Mouse (Mus musculus): ENCODE measurements at regions not wholly inside any gene's neighbourhood (a gene's known extent, or its start where the extent isn't known, plus 50 kb on each side); places are given as distances from the start of the nearest gene placed in this dataset.

DNA sequence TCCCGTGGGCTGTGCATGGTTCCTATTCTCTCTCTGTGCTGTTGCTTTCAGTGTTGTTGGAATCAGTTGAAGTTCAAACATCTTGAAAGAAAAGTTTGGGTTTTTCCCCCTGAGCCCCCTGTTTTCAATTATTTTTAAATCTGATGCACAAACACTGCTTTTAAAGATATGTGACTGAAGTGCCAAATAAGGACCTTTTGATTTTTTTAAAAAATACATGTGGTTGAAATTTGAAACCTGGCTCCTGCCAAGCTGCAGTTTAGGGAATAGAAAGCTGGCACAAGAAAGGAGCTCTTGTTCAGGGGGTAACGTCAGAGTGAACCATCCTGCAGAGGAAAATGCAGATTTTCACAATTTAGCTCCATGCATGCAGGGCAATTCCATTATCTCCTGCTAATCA, 509.4 kb upstream of the Intu start:
- H3K9ac ChIP-seq (ENCODE audit: insufficient read depth, low read depth), result no peak overlapping the region
- TF ChIP-seq E2F4 (IDR thresholded peaks at IDR 0.05; ENCODE audit: insufficient replicate concordance, low read depth, low read length) (no peak), CTCF (conservative IDR thresholded peaks at IDR 0.05 in 1 of 2, IDR thresholded peaks at IDR 0.05 in 1 of 2; ENCODE audit: low read depth in 2 of 2, low read length in 2 of 2) (no peak), USF1 (IDR thresholded peaks at IDR 0.05; ENCODE audit: low read depth, low read length) (no peak), POLR2AphosphoS2 (IDR thresholded peaks at IDR 0.05; ENCODE audit: low read depth, low read length) (no peak), ZMIZ1 (IDR thresholded peaks at IDR 0.05; ENCODE audit: low read depth, low read length) (no peak), ZC3H11A (IDR thresholded peaks at IDR 0.05; ENCODE audit: low read depth, low read length) (no peak), HCFC1 (IDR thresholded peaks at IDR 0.05; ENCODE audit: low read depth, low read length) (no peak), SIN3A (IDR thresholded peaks at IDR 0.05; ENCODE audit: low read length) (no peak), GABPA (IDR thresholded peaks at IDR 0.05; ENCODE audit: insufficient replicate concordance, low read depth, low read length) (no peak), MYC (IDR thresholded peaks at IDR 0.05; ENCODE audit: low read depth, low read length) (no peak), ZKSCAN1 (IDR thresholded peaks at IDR 0.05; ENCODE audit: borderline replicate concordance, low read depth, low read length) (no peak), PAX5 (IDR thresholded peaks at IDR 0.05; ENCODE audit: low read length) (no peak), IRF4 (IDR thresholded peaks at IDR 0.05; ENCODE audit: low read depth, low read length) (no peak), USF2 (conservative IDR thresholded peaks at IDR 0.05; ENCODE audit: low read depth, low read length) (no peak), MAFK (IDR thresholded peaks at IDR 0.05; ENCODE audit: insufficient replicate concordance, low read length) (no peak)
- no peak overlapping the region for H3K27ac ChIP-seq (ENCODE audit: insufficient read depth, low read depth)
- dilution Hi-C loops (cut with MboI; ENCODE audit: extremely low pct_ligation_motif_present, extremely low pct_unique_long_range_greater_than_20kb, low sequenced_read_pairs), result no loop called here
- H3K79me2 ChIP-seq (replicated peaks; ENCODE audit: control insufficient read depth, extremely low read depth, insufficient read depth, poor library complexity, severe bottlenecking), result no peaks in the 10 kb centered on the region
- H3K9me3 ChIP-seq (replicated peaks; ENCODE audit: low read length), result no peaks in the 10 kb centered on the region
- in situ Hi-C loops (cut with MboI; ENCODE audit: low pct_ligation_motif_present, low pct_unique_long_range_greater_than_20kb, low sequenced_read_pairs), result no loop called here
- no peak overlapping the region for H3K4me2 ChIP-seq (ENCODE audit: insufficient read depth, low read depth, poor library complexity, severe bottlenecking)
- H3K27me3 ChIP-seq (replicated peaks), result no peaks in the 10 kb centered on the region
- H3K4me3 ChIP-seq (replicated peaks in 1 of 3; ENCODE audit: low read depth in 2 of 3, low read length in 2 of 3, poor library complexity in 1 of 3), result no peak overlapping the region
- no peaks in the 10 kb centered on the region for H3K36me3 ChIP-seq (replicated peaks in 1 of 2; ENCODE audit: control insufficient read depth in 1 of 2, insufficient read depth in 1 of 2, low read length in 1 of 2)
- no peak for DNase-seq (ENCODE audit: extremely low read depth)
- H3K4me1 ChIP-seq (ENCODE audit: control insufficient read depth in 1 of 2, insufficient read depth in 2 of 2), result peaks cover 6 to 10% of the 10 kb centered on the region in 2 experiments; a peak in 2 of 4 replicates

DNA sequence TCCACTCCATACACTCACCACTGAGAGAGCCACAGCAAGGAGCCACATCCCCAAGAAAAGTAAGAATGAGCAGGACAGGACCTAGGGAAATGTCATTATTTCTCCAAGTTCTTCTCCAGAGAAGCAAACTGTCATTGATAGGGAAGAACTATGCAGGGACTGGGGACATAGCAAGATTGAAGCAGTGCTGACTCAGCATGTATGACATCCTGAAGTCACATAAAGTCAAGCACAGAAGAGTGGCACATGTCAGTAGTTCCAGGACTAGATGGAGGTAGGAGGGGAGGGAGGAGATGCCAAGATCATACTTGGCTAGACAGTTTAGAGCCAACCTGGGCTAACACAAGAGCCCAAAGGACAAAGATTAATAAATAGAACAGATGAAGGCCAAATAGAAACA, 503.4 kb upstream of the Intu start:
- Histone ChIP-seq H3K9ac (ENCODE audit: insufficient read depth, low read depth) (no peak overlapping the region), H3K4me3 (replicated peaks in 1 of 3; ENCODE audit: low read depth in 2 of 3, low read length in 2 of 3, poor library complexity in 1 of 3) (no peak overlapping the region), H3K27ac (ENCODE audit: insufficient read depth, low read depth) (no peak overlapping the region), H3K4me1 (ENCODE audit: control insufficient read depth in 1 of 2, insufficient read depth in 2 of 2) (no peaks in the 10 kb centered on the region), H3K27me3 (replicated peaks) (no peaks in the 10 kb centered on the region), H3K9me3 (replicated peaks; ENCODE audit: low read length) (no peaks in the 10 kb centered on the region), H3K36me3 (replicated peaks in 1 of 2; ENCODE audit: control insufficient read depth in 1 of 2, insufficient read depth in 1 of 2, low read length in 1 of 2) (no peaks in the 10 kb centered on the region), H3K4me2 (ENCODE audit: insufficient read depth, low read depth, poor library complexity, severe bottlenecking) (no peak overlapping the region), H3K79me2 (replicated peaks; ENCODE audit: control insufficient read depth, extremely low read depth, insufficient read depth, poor library complexity, severe bottlenecking) (no peaks in the 10 kb centered on the region)
- in situ Hi-C loops (cut with MboI; ENCODE audit: low pct_ligation_motif_present, low pct_unique_long_range_greater_than_20kb, low sequenced_read_pairs) (no loop called here), dilution Hi-C loops (cut with MboI; ENCODE audit: extremely low pct_ligation_motif_present, extremely low pct_unique_long_range_greater_than_20kb, low sequenced_read_pairs) (no loop called here)
- peak; percentile 87 for TF ChIP-seq MAFK (IDR thresholded peaks at IDR 0.05; ENCODE audit: insufficient replicate concordance, low read length)
- TF ChIP-seq HCFC1 (IDR thresholded peaks at IDR 0.05; ENCODE audit: low read depth, low read length), result no peak
- no peak for DNase-seq (ENCODE audit: extremely low read depth)
